Mouse (Mus musculus): ENCODE measurements around the gene Pdcd7.
A peak's percentile ranks its signal among the peaks of the same experiment; 100 is the strongest.

DNA sequence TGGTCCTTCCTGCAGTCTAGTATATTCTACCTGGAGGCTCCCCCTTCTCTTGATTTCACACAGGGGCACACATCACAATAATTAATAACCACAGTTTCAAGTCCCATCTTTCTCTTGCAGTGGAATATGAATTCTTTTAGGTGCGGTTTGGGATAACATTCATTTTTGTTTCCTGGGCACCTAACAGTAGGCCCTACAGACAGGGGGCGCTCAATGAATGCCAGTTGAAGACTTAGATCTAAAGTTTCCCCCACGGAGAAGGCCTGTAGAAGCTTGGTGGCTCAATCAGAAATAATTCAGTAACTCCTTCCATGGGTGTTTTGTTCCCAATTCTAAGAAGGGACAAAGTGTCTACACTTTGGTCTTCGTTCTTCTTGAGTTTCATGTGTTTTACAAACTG, 26.5 kb downstream of the Pdcd7 start:
- TF ChIP-seq CTCF (IDR thresholded peaks at IDR 0.05; ENCODE audit: low read depth) (peak; percentile 68), EP300 (IDR thresholded peaks at IDR 0.05; ENCODE audit: low read depth) (no peak)

All from liver, postnatal 0 days (tissue).